Mouse (Mus musculus) ES-E14 (cell line): ENCODE results near the gene Ptprcap. TPM values are rescaled to one million over a fixed set of nuclear protein-coding genes. Genes with fewer than 3 reads are reported as not detected.

Experiments used
- DNase-seq: peaks from one replicate; pipeline ENCODE4 v3.0.0-alpha.2; 2013; ENCODE audit warnings: low read depth, low spot score
- H3K27ac ChIP-seq: 2 replicates; pipeline ENCODE4 v1.5.1; 2012; ENCODE audit warnings: low read depth, mild to moderate bottlenecking, low read length, moderate library complexity, mixed read lengths; ENCODE audit not compliant: poor library complexity, insufficient read depth, severe bottlenecking
- H3K36me3 ChIP-seq: 2 replicates; pipeline ENCODE4 v1.6.1; 2012; ENCODE audit warnings: mild to moderate bottlenecking, low read length, moderate library complexity, mixed read lengths; ENCODE audit not compliant: control insufficient read depth, poor library complexity, insufficient read depth, severe bottlenecking
- H3K4me1 ChIP-seq, 2 experiments: fragments of 150-350 bp in 1 of 2; sonication (generic) in 1 of 2; 2 replicates each; pipeline ENCODE4 v1.6.1; 2012; ENCODE audit warnings: low read length in 2 of 2, mild to moderate bottlenecking in 1 of 2, mixed read lengths in 1 of 2; ENCODE audit not compliant: control insufficient read depth in 2 of 2, insufficient read depth in 2 of 2, poor library complexity in 1 of 2
- H3K4me3 ChIP-seq, 2 experiments: fragments of 150-350 bp in 1 of 2; sonication (generic) in 1 of 2; 2 replicates each; pipeline ENCODE4 v1.5.1; 2012; ENCODE audit warnings: low read length in 2 of 2, low read depth in 1 of 2, mild to moderate bottlenecking in 1 of 2, mixed read lengths in 1 of 2; ENCODE audit not compliant: insufficient read depth in 1 of 2, poor library complexity in 1 of 2, severe bottlenecking in 1 of 2
- H3K9ac ChIP-seq: 2 replicates; pipeline ENCODE4 v1.6.1; 2012; ENCODE audit warnings: low read depth, mild to moderate bottlenecking, low read length, mixed read lengths; ENCODE audit not compliant: poor library complexity, insufficient read depth, severe bottlenecking
- H3K9me3 ChIP-seq: fragments of 150-350 bp; sonication (generic); 2 replicates; pipeline ENCODE4 v1.6.1; 2012; ENCODE audit warnings: low read depth, mild to moderate bottlenecking, low read length; ENCODE audit not compliant: control insufficient read depth, insufficient read depth
- CHD2 ChIP-seq: IDR thresholded peaks from 2 replicates; pipeline ENCODE4 v1.6.1; 2014; ENCODE audit warnings: mild to moderate bottlenecking, low read depth, low read length, inconsistent platforms
- HCFC1 ChIP-seq: IDR thresholded peaks from 2 replicates; pipeline ENCODE4 v1.6.1; 2012; ENCODE audit warnings: low read length, inconsistent platforms, borderline replicate concordance; ENCODE audit not compliant: insufficient read depth
- MAFK ChIP-seq: IDR thresholded peaks from 2 replicates; pipeline ENCODE4 v1.6.1; 2014; ENCODE audit warnings: mild to moderate bottlenecking, low read depth, low read length, inconsistent platforms; ENCODE audit not compliant: insufficient read depth
- ZC3H11A ChIP-seq: IDR thresholded peaks from 2 replicates; pipeline ENCODE4 v1.6.1; 2012; ENCODE audit warnings: low read depth, mild to moderate bottlenecking, inconsistent platforms, low read length, borderline replicate concordance
- ZNF384 ChIP-seq: IDR thresholded peaks from 2 replicates; pipeline ENCODE4 v1.6.1; 2012; ENCODE audit warnings: low read depth, low read length, inconsistent platforms
- in situ Hi-C, 2 experiments: fragments of 600-800 bp; cut with MboI; formaldehyde crosslinking; loops; one replicate each; pipeline ENCODE4 v1.15.1; 2025; ENCODE audit warnings: low sequenced_read_pairs in 2 of 2, inconsistent platforms in 1 of 2; ENCODE audit not compliant: unreplicated experiment in 2 of 2
- total RNA-seq: library from RNA; depleted of rRNA; stranded (reverse); fragments of 300-350 nt; gene quantifications from 2 replicates; pipeline ENCODE4 v1.2.3, GENCODE M21; 2012

The Ptprcap gene
- total RNA-seq, 1 experiment = 9.5 TPM

GRCm38 (mm10) chr19:4149764-4150461, 3.5 kb upstream of the Ptprcap start:
- Histone ChIP-seq H3K27ac (no peak overlapping the region), H3K9ac (peak overlapping the region; percentile 15; the same call in 1 of the 2 replicates), H3K4me1 (peaks cover 3 to 54% of the 10 kb centered on the region in 2 experiments), H3K4me3 (0 out of 4 replicates have a peak overlapping the region, but pooled peaks of 1 of the 2 experiments have one; percentile 2), H3K36me3 (peaks cover 25% of the 10 kb centered on the region), H3K9me3 (no peaks in the 10 kb centered on the region)
- no peak for TF ChIP-seq CHD2
- no peak for TF ChIP-seq MAFK
- no peak for TF ChIP-seq HCFC1
- no peak for TF ChIP-seq ZC3H11A
- no peak for TF ChIP-seq ZNF384
- in situ Hi-C loops = no loop called here
- no peak for DNase-seq

GRCm38 (mm10) chr19:4150567-4151487, 2.6 kb upstream of the Ptprcap start:
- no peak overlapping the region for H3K27ac ChIP-seq
- no peak for DNase-seq
- no peak overlapping the region for H3K9ac ChIP-seq
- H3K9me3 ChIP-seq = no peaks in the 10 kb centered on the region
- H3K4me1 ChIP-seq = peaks cover 3 to 57% of the 10 kb centered on the region in 2 experiments
- no peak for TF ChIP-seq CHD2
- no peak for TF ChIP-seq MAFK
- no peak for TF ChIP-seq ZNF384
- no peak for TF ChIP-seq HCFC1
- TF ChIP-seq ZC3H11A = no peak
- H3K4me3 ChIP-seq = no peak overlapping the region
- peaks cover 25% of the 10 kb centered on the region for H3K36me3 ChIP-seq
- in situ Hi-C loops = no loop called here

- Histone ChIP-seq H3K4me1 (peaks cover 3 to 60% of the 10 kb centered on the region in 2 experiments), H3K36me3 (peaks cover 25% of the 10 kb centered on the region), H3K4me3 (no peak overlapping the region), H3K9me3 (no peaks in the 10 kb centered on the region), H3K9ac (no peak overlapping the region), H3K27ac (no peak overlapping the region)
- in situ Hi-C loops = no loop called here
- no peak for DNase-seq
- TF ChIP-seq MAFK = no peak
- no peak for TF ChIP-seq ZC3H11A
- TF ChIP-seq CHD2 = no peak
- no peak for TF ChIP-seq HCFC1
- no peak for TF ChIP-seq ZNF384
Observed at GRCm38 (mm10) chr19:4151488-4151860, 1.9 kb upstream of the Ptprcap start.

- no peak for TF ChIP-seq ZNF384
- in situ Hi-C loops = no loop called here
- Histone ChIP-seq H3K9ac (no peak overlapping the region), H3K4me3 (no peak overlapping the region), H3K27ac (no peak overlapping the region), H3K9me3 (no peaks in the 10 kb centered on the region), H3K36me3 (peaks cover 25% of the 10 kb centered on the region), H3K4me1 (peaks cover 3 to 60% of the 10 kb centered on the region in 2 experiments)
- no peak for DNase-seq
Observed at GRCm38 (mm10) chr19:4151898-4152297, 1.5 kb upstream of the Ptprcap start.
